Mouse (Mus musculus) c-Kit-positive CD71-positive TER-119-negative erythroid progenitor cells, embryonic 14.5 days (primary cell): ENCODE results near the gene Slfn8.
"Not testable (repeated sequence)": the region's sequence is repeated elsewhere in the genome, so short reads cannot be mapped to it uniquely, and the experiment has no call there.

Experiments
- DNase-seq: peaks from one replicate; pipeline ENCODE4 v3.0.0-alpha.2; 2013; ENCODE audit warnings: low read depth

Gene Slfn8

GRCm38 (mm10) chr11:82991469-82992166, 29.0 kb downstream of the Slfn8 start, which contains the start of gene Slfn9:
Gene Slfn9 (minus strand): TSS chr11:82991830.
- no peak for DNase-seq

- not testable (repeated sequence) for DNase-seq
Measured at GRCm38 (mm10) chr11:82990612-82991385, 29.8 kb downstream of the Slfn8 start.

- DNase-seq: no peak
Measured at GRCm38 (mm10) chr11:82989357-82989756, 31.3 kb downstream of the Slfn8 start.

GRCm38 (mm10) chr11:82987621-82988020, 33.0 kb downstream of the Slfn8 start:
- DNase-seq: no peak

GRCm38 (mm10) chr11:82983193-82983592, 37.4 kb downstream of the Slfn8 start:
- DNase-seq: no peak

GRCm38 (mm10) chr11:82982409-82982808, 38.2 kb downstream of the Slfn8 start:
- DNase-seq: not testable (repeated sequence)

GRCm38 (mm10) chr11:82973916-82974315, 46.7 kb downstream of the Slfn8 start:
- no peak for DNase-seq

- DNase-seq: no peak
Measured at GRCm38 (mm10) chr11:82971590-82971974, 49.0 kb downstream of the Slfn8 start.

- no peak for DNase-seq
Measured at GRCm38 (mm10) chr11:82970712-82971589, 49.7 kb downstream of the Slfn8 start.

- no peak for DNase-seq
Measured at GRCm38 (mm10) chr11:82962215-82962614, 58.4 kb downstream of the Slfn8 start.

GRCm38 (mm10) chr11:82961743-82962142, 58.9 kb downstream of the Slfn8 start:
- DNase-seq: no peak

GRCm38 (mm10) chr11:82959613-82960012, 61.0 kb downstream of the Slfn8 start:
- no peak for DNase-seq

GRCm38 (mm10) chr11:82956925-82957324, 63.7 kb downstream of the Slfn8 start:
- DNase-seq: no peak

GRCm38 (mm10) chr11:82954631-82955030, 66.0 kb downstream of the Slfn8 start:
- no peak for DNase-seq

GRCm38 (mm10) chr11:82952612-82953542, 67.7 kb downstream of the Slfn8 start:
- no peak for DNase-seq
